Mouse (Mus musculus) monocyte, adult 2 months (primary cell): ENCODE data around the gene Gpr88.

Experiments used
- DNase-seq, 2 experiments: peaks; one replicate each; pipeline ENCODE4 v3.0.0; 2022; ENCODE audit warnings: low spot score in 2 of 2, low read depth in 1 of 2

The Gpr88 gene

GRCm38 (mm10) chr3:116204643-116205042, 48.7 kb downstream of the Gpr88 start:
- DNase-seq = no peak

- no peak for DNase-seq
Measured at GRCm38 (mm10) chr3:116203942-116204341, 49.4 kb downstream of the Gpr88 start.

GRCm38 (mm10) chr3:116200060-116200459, 53.2 kb downstream of the Gpr88 start:
- no peak for DNase-seq
